Mouse (Mus musculus): ENCODE data around the gene Mad1l1. TPM values are rescaled to one million over a fixed set of nuclear protein-coding genes. Genes with fewer than 3 reads are reported as not detected.

The Mad1l1 gene
- polyA plus RNA-seq, 1 experiment from 2014 or later, result 44.1 TPM

DNA sequence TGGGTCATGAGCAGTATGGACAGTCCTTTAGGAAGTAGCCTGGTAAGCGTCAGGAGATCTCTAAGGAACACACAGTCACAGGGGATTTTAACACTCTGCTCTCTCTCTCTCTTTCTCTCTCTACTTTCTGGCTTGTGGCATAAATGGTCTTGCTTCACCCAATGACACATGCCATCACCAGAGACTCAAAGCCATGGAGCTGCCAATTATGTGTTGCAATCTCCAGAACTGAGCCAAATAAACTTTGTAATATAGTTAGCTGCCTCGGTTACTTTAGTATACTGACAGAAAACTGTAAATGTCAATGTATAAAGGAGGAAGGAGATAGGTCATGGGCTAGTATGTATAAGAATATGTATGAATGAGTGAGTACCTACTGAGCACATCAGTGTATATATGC, 115.4 kb downstream of the Mad1l1 start:
- no peaks in the 10 kb centered on the region for H3K36me3 ChIP-seq

DNA sequence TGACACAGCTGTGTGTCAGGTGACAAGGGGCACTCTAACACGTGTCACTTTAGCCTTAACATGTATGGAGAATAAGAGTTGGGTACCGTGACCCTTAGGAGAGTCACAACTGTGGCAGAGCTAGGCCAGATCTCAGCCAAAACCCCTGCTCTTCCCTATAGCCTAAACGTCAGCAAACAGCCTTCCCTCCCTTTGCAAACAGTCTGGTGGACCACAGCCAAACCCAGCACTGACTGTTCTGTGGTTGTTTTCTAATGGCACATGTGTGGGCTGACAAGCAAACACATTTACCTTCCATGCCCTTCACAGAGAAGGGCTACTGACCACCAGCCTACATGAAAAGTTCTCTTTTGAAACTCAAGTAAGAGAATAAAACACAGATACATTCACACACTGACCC, 116.9 kb downstream of the Mad1l1 start:
- Histone ChIP-seq H3K9ac (no peak overlapping the region), H3K27ac (no peak overlapping the region), H3K4me3 (no peak overlapping the region), H3K9me3 (no peaks in the 10 kb centered on the region), H3K4me1 (peaks cover 13% of the 10 kb centered on the region; the same call in 1 of the 2 replicates), H3K36me3 (no peaks in the 10 kb centered on the region), H3K4me2 (replicated peaks) (no peak overlapping the region), H3K27me3 (replicated peaks) (no peaks in the 10 kb centered on the region)
- 81% methylated on average over 3 of the region's 3 CpGs for WGBS
- ATAC-seq (ENCODE audit: low FRiP score, low read depth), result no peak

More for the DNA sequence above, 115.4 kb downstream of the Mad1l1 start:
- H3K9ac ChIP-seq, result no peak overlapping the region
- H3K4me1 ChIP-seq, result peaks cover 13% of the 10 kb centered on the region; the same call in 1 of the 2 replicates
- H3K27ac ChIP-seq, result no peak overlapping the region
- H3K27me3 ChIP-seq (replicated peaks), result no peaks in the 10 kb centered on the region
- H3K4me3 ChIP-seq, result no peak overlapping the region
- no peak for ATAC-seq (ENCODE audit: low FRiP score, low read depth)
- 93% methylated on average over 2 of the region's 2 CpGs for WGBS
- no peaks in the 10 kb centered on the region for H3K9me3 ChIP-seq
- no peak overlapping the region for H3K4me2 ChIP-seq (replicated peaks)

GRCm38 (mm10) chr5:140204037-140204436, 117.3 kb downstream of the Mad1l1 start:
- H3K9me3 ChIP-seq, result no peaks in the 10 kb centered on the region
- no peak for ATAC-seq (ENCODE audit: low FRiP score, low read depth)
- no peaks in the 10 kb centered on the region for H3K36me3 ChIP-seq
- peaks cover 11% of the 10 kb centered on the region; the same call in 1 of the 2 replicates for H3K4me1 ChIP-seq
- H3K4me3 ChIP-seq, result no peak overlapping the region
- H3K27ac ChIP-seq, result no peak overlapping the region
- H3K27me3 ChIP-seq (replicated peaks), result no peaks in the 10 kb centered on the region
- WGBS, result 77% methylated on average over 5 of the region's 5 CpGs
- H3K9ac ChIP-seq, result no peak overlapping the region
- H3K4me2 ChIP-seq (replicated peaks), result no peak overlapping the region

GRCm38 (mm10) chr5:140202451-140202850, 118.9 kb downstream of the Mad1l1 start:
- WGBS, result 73% methylated on average over 2 of the region's 2 CpGs
- Histone ChIP-seq H3K9ac (no peak overlapping the region), H3K9me3 (no peaks in the 10 kb centered on the region), H3K4me3 (no peak overlapping the region), H3K36me3 (no peaks in the 10 kb centered on the region), H3K4me2 (replicated peaks) (no peak overlapping the region), H3K27ac (no peak overlapping the region), H3K27me3 (replicated peaks) (no peaks in the 10 kb centered on the region), H3K4me1 (peaks cover 3% of the 10 kb centered on the region; the same call in 1 of the 2 replicates)
- no peak for ATAC-seq (ENCODE audit: low FRiP score, low read depth)

GRCm38 (mm10) chr5:140201566-140201965, 119.8 kb downstream of the Mad1l1 start:
- Histone ChIP-seq H3K27ac (no peak overlapping the region), H3K9ac (no peak overlapping the region), H3K4me3 (no peak overlapping the region), H3K36me3 (no peaks in the 10 kb centered on the region), H3K4me2 (replicated peaks) (no peak overlapping the region), H3K4me1 (peaks cover 3% of the 10 kb centered on the region; the same call in 1 of the 2 replicates), H3K9me3 (no peaks in the 10 kb centered on the region), H3K27me3 (replicated peaks) (no peaks in the 10 kb centered on the region)
- ATAC-seq (ENCODE audit: low FRiP score, low read depth), result no peak
- WGBS, result 93% methylated on average over 5 of the region's 5 CpGs

DNA sequence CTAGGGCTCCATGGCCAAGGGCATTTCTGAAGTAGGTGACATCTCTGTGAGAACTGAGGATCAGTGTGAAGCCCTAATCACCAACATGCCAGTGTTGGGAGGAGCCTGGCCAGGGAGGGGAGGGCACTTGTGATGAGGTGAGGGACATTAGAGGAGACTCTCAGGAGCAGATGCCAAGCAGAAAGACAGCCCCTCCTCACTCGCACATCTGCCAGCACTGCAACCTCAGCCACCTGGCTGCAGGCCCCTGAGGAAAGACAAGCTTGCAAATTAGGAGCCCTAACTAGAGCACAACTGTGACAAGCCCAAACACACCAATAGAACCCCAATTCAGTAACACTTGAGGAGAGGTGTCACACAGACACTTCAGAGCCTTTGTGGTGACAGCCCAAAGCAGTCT, 120.2 kb downstream of the Mad1l1 start:
- H3K9ac ChIP-seq, result no peak overlapping the region
- no peak for ATAC-seq (ENCODE audit: low FRiP score, low read depth)

DNA sequence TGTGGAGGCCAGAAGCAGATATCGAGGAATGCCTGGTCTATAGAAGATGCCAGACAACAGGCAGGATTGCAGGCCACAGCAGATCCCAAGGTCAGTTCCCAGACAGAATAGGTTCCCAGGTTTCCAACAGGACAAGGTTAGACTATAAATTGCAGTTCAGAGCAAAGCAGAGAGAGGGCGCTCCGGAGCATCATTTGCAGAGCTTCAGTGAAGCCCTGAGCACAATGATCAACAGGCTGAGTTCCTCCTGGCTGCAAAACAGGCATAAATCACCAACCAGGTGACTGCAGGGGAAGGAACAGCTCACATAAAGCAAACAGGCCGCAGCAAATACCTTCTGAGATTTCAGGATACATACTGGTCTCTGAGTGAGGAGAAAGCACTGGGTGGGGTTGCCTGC, 123.6 kb downstream of the Mad1l1 start:
- no peak overlapping the region for H3K9ac ChIP-seq
- 28% methylated on average over 4 of the region's 4 CpGs for WGBS
- H3K9me3 ChIP-seq, result no peaks in the 10 kb centered on the region
- no peak overlapping the region for H3K4me3 ChIP-seq
- H3K4me1 ChIP-seq, result peaks cover 18% of the 10 kb centered on the region
- no peak for ATAC-seq (ENCODE audit: low FRiP score, low read depth)
- H3K4me2 ChIP-seq (replicated peaks), result no peak overlapping the region
- peaks cover 5% of the 10 kb centered on the region; the same call in 1 of the 2 replicates for H3K36me3 ChIP-seq
- no peaks in the 10 kb centered on the region for H3K27me3 ChIP-seq (replicated peaks)
- no peak overlapping the region for H3K27ac ChIP-seq

More for the DNA sequence above, 120.2 kb downstream of the Mad1l1 start:
- H3K4me3 ChIP-seq, result no peak overlapping the region
- no peaks in the 10 kb centered on the region for H3K9me3 ChIP-seq
- H3K4me2 ChIP-seq (replicated peaks), result no peak overlapping the region
- H3K4me1 ChIP-seq, result peaks cover 3% of the 10 kb centered on the region; the same call in 1 of the 2 replicates
- no peaks in the 10 kb centered on the region for H3K27me3 ChIP-seq (replicated peaks)
- no peaks in the 10 kb centered on the region for H3K36me3 ChIP-seq
- WGBS, result 59% methylated on average over 1 of the region's 1 CpGs
- no peak overlapping the region for H3K27ac ChIP-seq

GRCm38 (mm10) chr5:140196446-140196845, 124.9 kb downstream of the Mad1l1 start:
- H3K9ac ChIP-seq, result no peak overlapping the region
- H3K27ac ChIP-seq, result no peak overlapping the region
- peaks cover 18% of the 10 kb centered on the region for H3K4me1 ChIP-seq
- H3K4me2 ChIP-seq (replicated peaks), result no peak overlapping the region
- H3K36me3 ChIP-seq, result peaks cover 13% of the 10 kb centered on the region; the same call in 1 of the 2 replicates
- ATAC-seq (ENCODE audit: low FRiP score, low read depth), result no peak
- H3K4me3 ChIP-seq, result no peak overlapping the region
- H3K9me3 ChIP-seq, result no peaks in the 10 kb centered on the region
- WGBS, result 83% methylated on average over 3 of the region's 3 CpGs
- H3K27me3 ChIP-seq (replicated peaks), result no peaks in the 10 kb centered on the region

DNA sequence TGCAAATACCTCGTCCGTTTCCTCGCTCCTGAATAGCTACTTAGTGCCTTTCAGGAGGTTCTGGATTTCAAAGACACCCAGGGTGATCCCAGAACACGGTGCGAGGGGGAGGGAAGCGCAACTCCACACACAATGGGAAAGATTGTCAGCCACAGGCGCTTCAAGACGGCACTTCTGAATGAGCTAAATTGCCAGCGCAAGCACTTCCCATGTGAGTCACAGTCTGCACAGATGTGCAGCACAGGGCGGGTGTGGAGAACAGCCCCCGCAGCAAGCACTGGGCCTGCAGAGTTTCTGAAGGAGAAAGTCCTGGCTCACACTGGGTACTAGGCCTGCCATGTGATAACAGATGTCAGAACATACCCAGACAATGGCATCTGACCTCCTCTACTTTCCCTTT, 127.2 kb downstream of the Mad1l1 start:
- Histone ChIP-seq H3K27me3 (replicated peaks) (no peaks in the 10 kb centered on the region), H3K9ac (no peak overlapping the region), H3K4me3 (no peak overlapping the region), H3K4me1 (peaks cover 19% of the 10 kb centered on the region), H3K27ac (no peak overlapping the region), H3K4me2 (replicated peaks) (no peak overlapping the region), H3K9me3 (no peaks in the 10 kb centered on the region), H3K36me3 (peaks cover 13% of the 10 kb centered on the region; the same call in 1 of the 2 replicates)
- 51% methylated on average over 11 of the region's 11 CpGs for WGBS
- ATAC-seq (ENCODE audit: low FRiP score, low read depth), result no peak

- ATAC-seq (ENCODE audit: low FRiP score, low read depth), result no peak
- Histone ChIP-seq H3K9me3 (no peaks in the 10 kb centered on the region), H3K4me3 (no peak overlapping the region), H3K27ac (no peak overlapping the region), H3K27me3 (replicated peaks) (no peaks in the 10 kb centered on the region), H3K36me3 (peaks cover 13% of the 10 kb centered on the region; the same call in 1 of the 2 replicates), H3K9ac (no peak overlapping the region), H3K4me2 (replicated peaks) (no peak overlapping the region), H3K4me1 (peaks cover 18% of the 10 kb centered on the region)
- WGBS, result 69% methylated on average over 4 of the region's 4 CpGs
Measured at GRCm38 (mm10) chr5:140191539-140191938, 129.8 kb downstream of the Mad1l1 start.

- Histone ChIP-seq H3K27me3 (replicated peaks) (no peaks in the 10 kb centered on the region), H3K4me1 (0 out of 2 replicates have a peak, but pooled peaks cover 3% of the 10 kb centered on the region), H3K4me2 (replicated peaks) (no peak overlapping the region), H3K9ac (no peak overlapping the region), H3K9me3 (no peaks in the 10 kb centered on the region), H3K4me3 (no peak overlapping the region), H3K27ac (no peak overlapping the region), H3K36me3 (no peaks in the 10 kb centered on the region)
- no peak for ATAC-seq (ENCODE audit: low FRiP score, low read depth)
- 92% methylated on average over 4 of the region's 4 CpGs for WGBS
Measured at GRCm38 (mm10) chr5:140186351-140186750, 135.0 kb downstream of the Mad1l1 start.

DNA sequence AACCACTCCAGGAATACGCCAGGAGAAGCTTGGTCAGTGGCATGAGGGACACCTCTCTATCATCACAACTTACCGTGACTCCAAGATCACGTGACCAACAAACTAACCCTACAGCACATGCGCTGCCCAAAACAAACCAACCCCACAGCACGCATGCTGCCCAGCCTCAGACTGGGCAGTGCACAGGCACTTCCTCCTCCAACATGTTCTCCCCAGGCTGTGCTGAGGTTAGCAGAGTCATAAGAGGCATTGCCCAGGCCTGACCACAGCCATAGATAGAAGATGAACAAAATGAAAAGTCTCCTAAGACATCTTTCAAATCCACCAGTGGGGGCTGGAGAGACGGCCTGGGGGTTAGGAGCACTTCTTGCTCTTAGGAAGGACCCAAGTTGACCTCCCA, 135.6 kb downstream of the Mad1l1 start:
- 0 out of 2 replicates have a peak, but pooled peaks cover 3% of the 10 kb centered on the region for H3K4me1 ChIP-seq
- 92% methylated on average over 6 of the region's 6 CpGs for WGBS

DNA sequence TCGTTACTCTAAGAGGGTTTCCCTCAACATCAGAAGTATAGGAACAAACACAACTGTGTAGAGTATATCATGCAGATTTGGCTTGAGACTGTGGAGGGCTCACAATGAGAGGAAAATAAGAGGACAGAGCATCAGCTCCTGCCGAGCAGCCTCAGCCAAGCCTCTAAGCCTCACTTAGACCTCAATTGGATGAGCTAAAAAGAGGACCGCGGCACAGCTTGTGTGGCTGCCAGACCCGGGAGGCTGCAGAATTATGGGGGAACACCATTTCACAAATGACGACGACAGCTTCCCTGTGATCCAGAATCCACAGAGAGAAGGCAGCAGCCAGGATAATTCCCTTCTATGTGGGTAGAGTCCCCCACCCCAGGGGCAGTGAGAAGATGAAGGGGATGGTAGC, 138.0 kb downstream of the Mad1l1 start:
- Histone ChIP-seq H3K9ac (no peak overlapping the region), H3K4me3 (no peak overlapping the region), H3K36me3 (no peaks in the 10 kb centered on the region), H3K4me1 (no peaks in the 10 kb centered on the region), H3K4me2 (replicated peaks) (no peak overlapping the region), H3K27me3 (replicated peaks) (no peaks in the 10 kb centered on the region), H3K9me3 (no peaks in the 10 kb centered on the region), H3K27ac (no peak overlapping the region)
- 86% methylated on average over 7 of the region's 7 CpGs for WGBS
- ATAC-seq (ENCODE audit: low FRiP score, low read depth), result no peak

More for the DNA sequence above, 135.6 kb downstream of the Mad1l1 start:
- no peaks in the 10 kb centered on the region for H3K36me3 ChIP-seq
- H3K27me3 ChIP-seq (replicated peaks), result no peaks in the 10 kb centered on the region
- no peak overlapping the region for H3K4me3 ChIP-seq
- no peak overlapping the region for H3K27ac ChIP-seq
- H3K9ac ChIP-seq, result no peak overlapping the region
- no peak overlapping the region for H3K4me2 ChIP-seq (replicated peaks)
- ATAC-seq (ENCODE audit: low FRiP score, low read depth), result no peak
- no peaks in the 10 kb centered on the region for H3K9me3 ChIP-seq

Measured in neural tube, embryonic 12.5 days (tissue).